Mouse (Mus musculus) cerebellum, adult 11-12 months (tissue): Measurements from ENCODE around the gene Ica1l.
A peak's percentile ranks its signal among the peaks of the same experiment; 100 is the strongest.
"Not testable (repeated sequence)": the region's sequence is repeated elsewhere in the genome, so short reads cannot be mapped to it uniquely, and the experiment has no call there.

ENCODE experiments used
- DNase-seq: peaks from one replicate; pipeline ENCODE4 v3.0.0; 2022

Ica1l gene

GRCm38 (mm10) chr1:60042796-60043469 lies at the start of gene Ica1l:
Gene Ica1l, minus strand, starts transcription at chr1:60043184.
- DNase-seq, result peak; percentile 63

GRCm38 (mm10) chr1:60076411-60076810 lies 33.4 kb upstream of the Ica1l start:
- no peak for DNase-seq

- no peak for DNase-seq
These were observed 32.6 kb upstream of the Ica1l start for GRCm38 (mm10) chr1:60075590-60075989.

- DNase-seq, result no peak
These were observed 32.0 kb upstream of the Ica1l start for GRCm38 (mm10) chr1:60074935-60075334.

- not testable (repeated sequence) for DNase-seq
These were observed 27.7 kb upstream of the Ica1l start for GRCm38 (mm10) chr1:60070725-60071124.

GRCm38 (mm10) chr1:60056310-60056709 lies 13.3 kb upstream of the Ica1l start:
- DNase-seq, result no peak

GRCm38 (mm10) chr1:60054659-60055058 lies 11.7 kb upstream of the Ica1l start:
- no peak for DNase-seq

- not testable (repeated sequence) for DNase-seq
These were observed 4.5 kb upstream of the Ica1l start for GRCm38 (mm10) chr1:60047481-60047880.

- no peak for DNase-seq
These were observed 1.6 kb upstream of the Ica1l start for GRCm38 (mm10) chr1:60044595-60044994.

- DNase-seq, result peak; percentile 45
These were observed 587 bp downstream of the Ica1l start for GRCm38 (mm10) chr1:60042398-60042795.

GRCm38 (mm10) chr1:60035044-60035443 lies 7.9 kb downstream of the Ica1l start:
- no peak for DNase-seq

- no peak for DNase-seq
These were observed 25.9 kb downstream of the Ica1l start for GRCm38 (mm10) chr1:60017031-60017469.

GRCm38 (mm10) chr1:60016136-60016611 lies 26.8 kb downstream of the Ica1l start:
- DNase-seq, result no peak

GRCm38 (mm10) chr1:60015511-60015910 lies 27.5 kb downstream of the Ica1l start:
- no peak for DNase-seq

- no peak for DNase-seq
These were observed 29.2 kb downstream of the Ica1l start for GRCm38 (mm10) chr1:60013779-60014178.

- DNase-seq, result no peak
These were observed 34.2 kb downstream of the Ica1l start for GRCm38 (mm10) chr1:60008743-60009142.

- no peak for DNase-seq
These were observed 35.6 kb downstream of the Ica1l start for GRCm38 (mm10) chr1:60007337-60007736.

- no peak for DNase-seq
These were observed 42.7 kb downstream of the Ica1l start for GRCm38 (mm10) chr1:60000319-60000718.

- DNase-seq, result no peak
These were observed 45.6 kb downstream of the Ica1l start for GRCm38 (mm10) chr1:59997352-59997751.

GRCm38 (mm10) chr1:59995646-59996045 lies 47.3 kb downstream of the Ica1l start:
- no peak for DNase-seq

GRCm38 (mm10) chr1:59987399-59988040 lies 55.5 kb downstream of the Ica1l start:
- no peak for DNase-seq

- DNase-seq, result no peak
These were observed 56.4 kb downstream of the Ica1l start for GRCm38 (mm10) chr1:59986626-59987025.

GRCm38 (mm10) chr1:59967291-59967690 lies 75.7 kb downstream of the Ica1l start:
- no peak for DNase-seq

- DNase-seq, result no peak
These were observed 76.7 kb downstream of the Ica1l start for GRCm38 (mm10) chr1:59966171-59966785.
